Mouse (Mus musculus): ENCODE results near the gene Prim1. TPM values are rescaled to one million over a fixed set of nuclear protein-coding genes. Genes with fewer than 3 reads are reported as not detected.

The Prim1 gene
- polyA plus RNA-seq (2016; fragmentation: Nextera tagmentation; extraction: Ambion mirVana), result 72.6 and 76.9 TPM in 2 replicates

GRCm38 (mm10) chr10:128015068-128015934 lies at the start of gene Prim1:
Gene Prim1, plus strand, starts transcription at chr10:128015168.
- H3K4me2 ChIP-seq (replicated peaks), result peak within 1 kb of the TSS; percentile 58
- 0 out of 2 replicates have a peak within 1 kb of the TSS, but pooled peaks have one; percentile 35 for H3K27ac ChIP-seq (replicated peaks)
- ATAC-seq (ENCODE audit: low FRiP score, low read depth), result peak; percentile 95
- H3K4me1 ChIP-seq, result no peaks in the 10 kb centered on the region
- H3K27me3 ChIP-seq, result no peaks in the 10 kb centered on the region
- H3K9ac ChIP-seq (replicated peaks), result peak within 1 kb of the TSS; percentile 71
- H3K36me3 ChIP-seq, result peaks cover 13% of the 10 kb centered on the region
- no peaks in the 10 kb centered on the region for H3K9me3 ChIP-seq
- WGBS, result 7% methylated on average over 31 of the region's 31 CpGs
- peak within 1 kb of the TSS; percentile 66 for H3K4me3 ChIP-seq

GRCm38 (mm10) chr10:127966506-127966905 lies 48.5 kb upstream of the Prim1 start:
- Histone ChIP-seq H3K27me3 (no peaks in the 10 kb centered on the region), H3K4me3 (no peak overlapping the region), H3K36me3 (no peaks in the 10 kb centered on the region), H3K9me3 (no peaks in the 10 kb centered on the region), H3K27ac (replicated peaks) (no peak overlapping the region), H3K4me2 (replicated peaks) (no peak overlapping the region), H3K4me1 (no peaks in the 10 kb centered on the region), H3K9ac (replicated peaks) (no peak overlapping the region)
- 88% methylated on average over 6 of the region's 6 CpGs for WGBS
- ATAC-seq (ENCODE audit: low FRiP score, low read depth), result no peak

GRCm38 (mm10) chr10:127969820-127970219 lies 45.1 kb upstream of the Prim1 start:
- Histone ChIP-seq H3K36me3 (no peaks in the 10 kb centered on the region), H3K27ac (replicated peaks) (no peak overlapping the region), H3K27me3 (no peaks in the 10 kb centered on the region), H3K9me3 (no peaks in the 10 kb centered on the region), H3K4me2 (replicated peaks) (no peak overlapping the region), H3K4me3 (no peak overlapping the region), H3K4me1 (no peaks in the 10 kb centered on the region), H3K9ac (replicated peaks) (no peak overlapping the region)
- ATAC-seq (ENCODE audit: low FRiP score, low read depth), result no peak
- 89% methylated on average over 4 of the region's 4 CpGs for WGBS

GRCm38 (mm10) chr10:127970359-127970831 lies 44.6 kb upstream of the Prim1 start:
- WGBS, result 54% methylated on average over 3 of the region's 3 CpGs
- no peaks in the 10 kb centered on the region for H3K27me3 ChIP-seq
- no peak overlapping the region for H3K9ac ChIP-seq (replicated peaks)
- no peaks in the 10 kb centered on the region for H3K36me3 ChIP-seq
- H3K4me2 ChIP-seq (replicated peaks), result no peak overlapping the region
- H3K27ac ChIP-seq (replicated peaks), result no peak overlapping the region
- no peaks in the 10 kb centered on the region for H3K9me3 ChIP-seq
- H3K4me1 ChIP-seq, result no peaks in the 10 kb centered on the region
- no peak for ATAC-seq (ENCODE audit: low FRiP score, low read depth)
- H3K4me3 ChIP-seq, result no peak overlapping the region

DNA sequence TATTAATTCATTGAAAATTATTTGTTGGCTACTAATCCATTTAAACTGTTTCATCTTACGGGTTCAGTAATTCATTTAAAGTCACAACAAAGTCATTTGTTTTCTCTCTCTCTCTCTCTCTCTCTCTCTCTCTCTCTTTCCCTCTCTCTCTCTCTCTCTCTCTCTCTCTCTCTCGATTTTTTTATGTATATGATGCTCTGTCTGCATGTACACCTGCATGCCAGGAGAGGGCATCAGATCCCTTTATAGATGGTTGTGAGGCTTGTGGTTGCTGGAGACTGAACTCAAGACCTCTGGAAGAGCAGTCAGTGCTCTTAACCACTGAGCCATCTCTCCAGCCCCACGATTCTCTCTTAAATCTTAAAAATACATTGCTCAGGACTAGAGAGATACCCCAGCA lies 43.8 kb upstream of the Prim1 start:
- Histone ChIP-seq H3K9me3 (no peaks in the 10 kb centered on the region), H3K36me3 (no peaks in the 10 kb centered on the region), H3K27me3 (no peaks in the 10 kb centered on the region), H3K4me2 (replicated peaks) (no peak overlapping the region), H3K4me3 (no peak overlapping the region), H3K4me1 (no peaks in the 10 kb centered on the region), H3K27ac (replicated peaks) (no peak overlapping the region), H3K9ac (replicated peaks) (no peak overlapping the region)
- ATAC-seq (ENCODE audit: low FRiP score, low read depth), result no peak
- 65% methylated on average over 3 of the region's 3 CpGs for WGBS

GRCm38 (mm10) chr10:127974062-127974461 lies 40.9 kb upstream of the Prim1 start:
- H3K4me1 ChIP-seq, result no peaks in the 10 kb centered on the region
- no peak overlapping the region for H3K4me2 ChIP-seq (replicated peaks)
- no peaks in the 10 kb centered on the region for H3K36me3 ChIP-seq
- no peak overlapping the region for H3K4me3 ChIP-seq
- 0 out of 2 replicates have a peak, but pooled peaks cover 4% of the 10 kb centered on the region for H3K27me3 ChIP-seq
- ATAC-seq (ENCODE audit: low FRiP score, low read depth), result no peak
- H3K27ac ChIP-seq (replicated peaks), result no peak overlapping the region
- no peak overlapping the region for H3K9ac ChIP-seq (replicated peaks)
- 89% methylated on average over 3 of the region's 3 CpGs for WGBS
- H3K9me3 ChIP-seq, result no peaks in the 10 kb centered on the region

- H3K27ac ChIP-seq (replicated peaks), result no peak overlapping the region
- H3K9ac ChIP-seq (replicated peaks), result no peak overlapping the region
- no peak overlapping the region for H3K4me2 ChIP-seq (replicated peaks)
- no peak overlapping the region for H3K4me3 ChIP-seq
- ATAC-seq (ENCODE audit: low FRiP score, low read depth), result no peak
- H3K4me1 ChIP-seq, result no peaks in the 10 kb centered on the region
- H3K9me3 ChIP-seq, result no peaks in the 10 kb centered on the region
- WGBS, result 7% methylated on average over 1 of the region's 1 CpGs
- H3K27me3 ChIP-seq, result 0 out of 2 replicates have a peak, but pooled peaks cover 4% of the 10 kb centered on the region
- no peaks in the 10 kb centered on the region for H3K36me3 ChIP-seq
Observed at GRCm38 (mm10) chr10:127975503-127975902, 39.5 kb upstream of the Prim1 start.

GRCm38 (mm10) chr10:127984650-127985049 lies 30.3 kb upstream of the Prim1 start:
- peak overlapping the region; percentile 75; the same call in 1 of the 2 replicates for H3K27ac ChIP-seq (replicated peaks)
- no peaks in the 10 kb centered on the region for H3K9me3 ChIP-seq
- peaks cover 20% of the 10 kb centered on the region for H3K4me1 ChIP-seq
- H3K4me2 ChIP-seq (replicated peaks), result no peak overlapping the region
- H3K9ac ChIP-seq (replicated peaks), result no peak overlapping the region
- H3K27me3 ChIP-seq, result no peaks in the 10 kb centered on the region
- no peaks in the 10 kb centered on the region for H3K36me3 ChIP-seq
- WGBS, result 76% methylated on average over 5 of the region's 5 CpGs
- ATAC-seq (ENCODE audit: low FRiP score, low read depth), result no peak
- H3K4me3 ChIP-seq, result no peak overlapping the region

DNA sequence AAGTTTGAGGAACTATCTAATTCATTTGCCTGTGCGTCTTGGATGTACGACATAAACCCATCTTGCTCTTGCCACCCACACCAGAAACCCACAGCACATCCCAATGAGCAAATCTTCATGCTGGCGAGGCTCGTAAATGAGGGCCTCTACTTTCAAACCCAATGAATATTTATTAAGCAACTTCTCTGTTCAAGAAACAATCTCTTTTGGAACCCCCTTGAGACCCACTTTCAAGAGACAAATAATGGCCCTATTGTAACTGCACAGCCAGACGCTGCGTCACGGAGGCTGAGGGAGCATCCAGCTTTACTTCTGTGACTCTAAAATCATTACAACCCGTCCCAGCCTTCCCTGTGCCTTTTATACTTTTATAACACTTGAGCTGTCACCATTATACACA lies 29.4 kb upstream of the Prim1 start:
- peaks cover 20% of the 10 kb centered on the region for H3K4me1 ChIP-seq
- H3K4me2 ChIP-seq (replicated peaks), result peak overlapping the region; percentile 28
- no peaks in the 10 kb centered on the region for H3K27me3 ChIP-seq
- ATAC-seq (ENCODE audit: low FRiP score, low read depth), result peak; percentile 73
- no peak overlapping the region for H3K9ac ChIP-seq (replicated peaks)
- peak overlapping the region; percentile 75 for H3K27ac ChIP-seq (replicated peaks)
- 9% methylated on average over 8 of the region's 8 CpGs for WGBS
- H3K4me3 ChIP-seq, result no peak overlapping the region
- H3K36me3 ChIP-seq, result no peaks in the 10 kb centered on the region
- H3K9me3 ChIP-seq, result no peaks in the 10 kb centered on the region

GRCm38 (mm10) chr10:127996690-127997089 lies 18.3 kb upstream of the Prim1 start:
- H3K4me3 ChIP-seq, result no peak overlapping the region
- no peaks in the 10 kb centered on the region for H3K4me1 ChIP-seq
- H3K9me3 ChIP-seq, result 0 out of 2 replicates have a peak, but pooled peaks cover 4% of the 10 kb centered on the region
- 91% methylated on average over 3 of the region's 3 CpGs for WGBS
- no peak overlapping the region for H3K27ac ChIP-seq (replicated peaks)
- no peak for ATAC-seq (ENCODE audit: low FRiP score, low read depth)
- no peak overlapping the region for H3K9ac ChIP-seq (replicated peaks)
- H3K36me3 ChIP-seq, result no peaks in the 10 kb centered on the region
- H3K27me3 ChIP-seq, result no peaks in the 10 kb centered on the region
- no peak overlapping the region for H3K4me2 ChIP-seq (replicated peaks)

- no peaks in the 10 kb centered on the region for H3K36me3 ChIP-seq
- H3K9me3 ChIP-seq, result 0 out of 2 replicates have a peak, but pooled peaks cover 4% of the 10 kb centered on the region
- no peak for ATAC-seq (ENCODE audit: low FRiP score, low read depth)
- H3K9ac ChIP-seq (replicated peaks), result no peak overlapping the region
- WGBS, result 95% methylated on average over 1 of the region's 1 CpGs
- H3K27me3 ChIP-seq, result no peaks in the 10 kb centered on the region
- no peak overlapping the region for H3K27ac ChIP-seq (replicated peaks)
- H3K4me2 ChIP-seq (replicated peaks), result no peak overlapping the region
- H3K4me1 ChIP-seq, result no peaks in the 10 kb centered on the region
- no peak overlapping the region for H3K4me3 ChIP-seq
Observed at GRCm38 (mm10) chr10:127998260-127998659, 16.7 kb upstream of the Prim1 start.

DNA sequence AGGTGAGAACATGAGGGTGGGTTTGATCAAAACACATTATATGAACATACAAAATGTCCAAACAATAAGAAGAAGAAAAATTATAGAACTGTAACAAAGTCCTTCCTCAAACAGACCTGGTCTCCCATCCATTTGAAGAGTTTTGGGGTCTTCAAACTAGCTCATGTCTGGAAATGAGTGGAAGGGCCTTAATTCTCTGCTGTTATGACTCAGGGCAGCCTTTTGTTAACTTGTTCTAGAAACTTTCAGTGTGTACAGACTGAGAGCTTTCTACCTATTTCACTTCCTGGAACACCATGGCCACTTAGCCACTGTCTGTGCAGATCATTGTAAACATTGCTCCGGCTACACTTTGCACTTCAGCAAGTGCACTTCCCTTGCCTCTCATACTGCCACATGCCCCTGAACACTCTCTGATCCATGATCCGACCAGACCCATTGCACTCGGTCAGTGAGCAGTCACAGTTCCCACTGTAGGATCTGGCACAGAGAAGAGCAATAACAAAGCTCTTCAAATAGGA lies 11.6 kb upstream of the Prim1 start:
- Histone ChIP-seq H3K4me1 (no peaks in the 10 kb centered on the region), H3K4me2 (replicated peaks) (no peak overlapping the region), H3K27me3 (no peaks in the 10 kb centered on the region), H3K9me3 (0 out of 2 replicates have a peak, but pooled peaks cover 2% of the 10 kb centered on the region), H3K9ac (replicated peaks) (no peak overlapping the region), H3K4me3 (no peak overlapping the region), H3K36me3 (no peaks in the 10 kb centered on the region), H3K27ac (replicated peaks) (no peak overlapping the region)
- WGBS, result 81% methylated on average over 3 of the region's 3 CpGs
- ATAC-seq (ENCODE audit: low FRiP score, low read depth), result no peak
